Mouse (Mus musculus) heart, embryonic 14.5 days (tissue): Measurements from ENCODE around the gene Hoxb2. TPM values are rescaled to one million over a fixed set of nuclear protein-coding genes. Genes with fewer than 3 reads are reported as not detected.
A peak's percentile ranks its signal among the peaks of the same experiment; 100 is the strongest.

Source experiments
- ATAC-seq: fragments of 200-750 bp; cut with Nextera tagmentation; 2 replicates; pipeline ENCODE4 v1.8.0; 2017; ENCODE audit warnings: low read depth, moderate TSS enrichment; ENCODE audit not compliant: insufficient number of reproducible peaks, insufficient read depth, low FRiP score
- H3K27ac ChIP-seq, 2 experiments: fragments of 200-500 bp in 1 of 2; fragments of 300-500 bp in 1 of 2; sonication (generic) in 1 of 2; replicated peaks in 1 of 2; 2 replicates each; pipeline ENCODE4 v1.5.1; 2012 to 2014; ENCODE audit warnings: low read depth in 2 of 2, low read length in 2 of 2, control low read depth in 1 of 2, mild to moderate bottlenecking in 1 of 2, mixed read lengths in 1 of 2; ENCODE audit not compliant: control insufficient read depth in 1 of 2, insufficient read depth in 1 of 2
- H3K27me3 ChIP-seq: fragments of 300-500 bp; sonication (generic); 2 replicates; pipeline ENCODE4 v1.6.1; 2014; ENCODE audit warnings: mild to moderate bottlenecking, low read length, control low read depth; ENCODE audit not compliant: control insufficient read depth, insufficient read depth
- H3K36me3 ChIP-seq: fragments of 300-500 bp; sonication (generic); 2 replicates; pipeline ENCODE4 v1.6.1; 2014; ENCODE audit warnings: mild to moderate bottlenecking, control low read depth, low read length, mixed read lengths; ENCODE audit not compliant: control insufficient read depth, insufficient read depth
- H3K4me1 ChIP-seq, 2 experiments: fragments of 200-500 bp in 1 of 2; fragments of 300-500 bp in 1 of 2; sonication (generic) in 1 of 2; 2 replicates each; pipeline ENCODE4 v1.6.1; 2012 to 2014; ENCODE audit warnings: low read length in 2 of 2, control low read depth in 1 of 2, mixed read lengths in 1 of 2; ENCODE audit not compliant: control insufficient read depth in 2 of 2, insufficient read depth in 2 of 2
- H3K4me2 ChIP-seq: fragments of 300-500 bp; sonication (generic); 2 replicates; pipeline ENCODE4 v1.6.1; 2014; ENCODE audit warnings: mild to moderate bottlenecking, low read length
- H3K4me3 ChIP-seq, 2 experiments: fragments of 200-500 bp in 1 of 2; fragments of 300-500 bp in 1 of 2; sonication (generic) in 1 of 2; 2 replicates each; pipeline ENCODE4 v1.5.1; 2012 to 2014; ENCODE audit warnings: low read length in 2 of 2, mild to moderate bottlenecking in 2 of 2, control low read depth in 1 of 2, low read depth in 1 of 2, moderate library complexity in 1 of 2; ENCODE audit not compliant: control insufficient read depth in 1 of 2, insufficient read depth in 1 of 2
- H3K9ac ChIP-seq: fragments of 300-500 bp; sonication (generic); 2 replicates; pipeline ENCODE4 v1.6.1; 2014; ENCODE audit warnings: mild to moderate bottlenecking, low read length
- H3K9me3 ChIP-seq: fragments of 300-500 bp; sonication (generic); 2 replicates; pipeline ENCODE4 v1.6.1; 2016; ENCODE audit warnings: low read length, control low read depth; ENCODE audit not compliant: control insufficient read depth
- WGBS: fragments of 180-500 bp; shearing (Covaris S2); extraction: QIAGEN DNeasy Blood & Tissue Kit; methylation state at CpG from one replicate; pipeline ENCODE4 v1.1.7; 2014; 5-methylcytosine and 5-hydroxymethylcytosine counted together
- polyA plus RNA-seq: library from polyadenylated mRNA; unstranded; fragments of >200 nt; fragmentation: Nextera tagmentation; extraction: Ambion mirVana; gene quantifications from 2 replicates; pipeline ENCODE4 v1.2.1, GENCODE M21; 2014

Gene Hoxb2
- polyA plus RNA-seq, 1 experiment from 2014 or later: 2.9 TPM

- ATAC-seq: 0 out of 2 replicates have a peak, but pooled peaks have one; percentile 42
- H3K4me1 ChIP-seq: 0 out of 4 replicates have a peak, but pooled peaks cover 2 to 7% of the 10 kb centered on the region in 2 experiments
- H3K9ac ChIP-seq: peak within 1 kb of the TSS; percentile 66; the same call in 1 of the 2 replicates
- peak within 1 kb of the TSS; percentile 39 for H3K4me3 ChIP-seq
- H3K4me2 ChIP-seq: peak within 1 kb of the TSS; percentile 55
- H3K27me3 ChIP-seq: peaks cover 98% of the 10 kb centered on the region
- H3K9me3 ChIP-seq: no peaks in the 10 kb centered on the region
- H3K36me3 ChIP-seq: no peaks in the 10 kb centered on the region
- WGBS: 3% methylated on average over 28 of the region's 28 CpGs
- peak within 1 kb of the TSS in 1 of 2 experiments; percentile 57; a peak in 2 of 4 replicates for H3K27ac ChIP-seq
Observed at GRCm38 (mm10) chr11:96317608-96318367, 32.5 kb upstream of the Hoxb2 start, which contains the start of gene Hoxb4. Gene Hoxb4, plus strand, starts transcription at chr11:96318267.

GRCm38 (mm10) chr11:96318368-96319070, 31.8 kb upstream of the Hoxb2 start:
- H3K4me2 ChIP-seq: peak overlapping the region; percentile 55
- WGBS: under 1% methylated on average over 41 of the region's 45 CpGs
- 0 out of 4 replicates have a peak, but pooled peaks cover 2 to 7% of the 10 kb centered on the region in 2 experiments for H3K4me1 ChIP-seq
- H3K27me3 ChIP-seq: peaks cover 98% of the 10 kb centered on the region
- H3K36me3 ChIP-seq: no peaks in the 10 kb centered on the region
- ATAC-seq: peak; percentile 41; the same call in 1 of the 2 replicates
- H3K9me3 ChIP-seq: no peaks in the 10 kb centered on the region
- H3K4me3 ChIP-seq: peak overlapping the region; percentile 39
- peak overlapping the region in 1 of 2 experiments; percentile 57; a peak in 2 of 4 replicates for H3K27ac ChIP-seq
- H3K9ac ChIP-seq: peak overlapping the region; percentile 66; the same call in 1 of the 2 replicates

GRCm38 (mm10) chr11:96319071-96319902, 31.0 kb upstream of the Hoxb2 start:
- no peak; the same call in 1 of the 2 replicates for ATAC-seq
- no peaks in the 10 kb centered on the region for H3K9me3 ChIP-seq

GRCm38 (mm10) chr11:96319910-96320309, 30.4 kb upstream of the Hoxb2 start:
- under 1% methylated on average over 29 of the region's 29 CpGs for WGBS
- Histone ChIP-seq H3K9ac (peak overlapping the region; percentile 9; the same call in 1 of the 2 replicates), H3K9me3 (no peaks in the 10 kb centered on the region), H3K4me1 (0 out of 4 replicates have a peak, but pooled peaks cover 2 to 7% of the 10 kb centered on the region in 2 experiments), H3K27me3 (peaks cover 98% of the 10 kb centered on the region), H3K27ac (peak overlapping the region in 1 of 2 experiments; percentile 0; a peak in 1 of 4 replicates), H3K4me3 (peak overlapping the region; percentile 38 to 39), H3K4me2 (peak overlapping the region; percentile 55), H3K36me3 (no peaks in the 10 kb centered on the region)
- ATAC-seq: no peak

More at GRCm38 (mm10) chr11:96319071-96319902, 31.0 kb upstream of the Hoxb2 start:
- no peaks in the 10 kb centered on the region for H3K36me3 ChIP-seq
- H3K4me1 ChIP-seq: 0 out of 4 replicates have a peak, but pooled peaks cover 2 to 7% of the 10 kb centered on the region in 2 experiments
- peak overlapping the region; percentile 66; the same call in 1 of the 2 replicates for H3K9ac ChIP-seq
- WGBS: under 1% methylated on average over 32 of the region's 34 CpGs
- peaks cover 98% of the 10 kb centered on the region for H3K27me3 ChIP-seq
- H3K4me2 ChIP-seq: peak overlapping the region; percentile 55
- peak overlapping the region in 1 of 2 experiments; percentile 57; a peak in 2 of 4 replicates for H3K27ac ChIP-seq
- H3K4me3 ChIP-seq: peak overlapping the region; percentile 38 to 39

GRCm38 (mm10) chr11:96320688-96321087, 29.6 kb upstream of the Hoxb2 start:
- peaks cover 98% of the 10 kb centered on the region for H3K27me3 ChIP-seq
- no peak overlapping the region for H3K9ac ChIP-seq
- no peak overlapping the region for H3K27ac ChIP-seq
- 12% methylated on average over 17 of the region's 17 CpGs for WGBS
- H3K4me2 ChIP-seq: peak overlapping the region; percentile 55; the same call in 1 of the 2 replicates
- H3K9me3 ChIP-seq: no peaks in the 10 kb centered on the region
- no peaks in the 10 kb centered on the region for H3K36me3 ChIP-seq
- H3K4me1 ChIP-seq: 0 out of 4 replicates have a peak, but pooled peaks cover 2 to 7% of the 10 kb centered on the region in 2 experiments
- no peak overlapping the region for H3K4me3 ChIP-seq
- ATAC-seq: no peak

- H3K9ac ChIP-seq: no peak overlapping the region
- no peaks in the 10 kb centered on the region for H3K9me3 ChIP-seq
- H3K27me3 ChIP-seq: peaks cover 98% of the 10 kb centered on the region
- H3K27ac ChIP-seq: no peak overlapping the region
- H3K36me3 ChIP-seq: no peaks in the 10 kb centered on the region
- 40% methylated on average over 5 of the region's 5 CpGs for WGBS
- H3K4me1 ChIP-seq: 0 out of 4 replicates have a peak, but pooled peaks cover 2 to 7% of the 10 kb centered on the region in 2 experiments
- no peak overlapping the region for H3K4me3 ChIP-seq
- no peak for ATAC-seq
- H3K4me2 ChIP-seq: no peak overlapping the region
Observed at GRCm38 (mm10) chr11:96321846-96322245, 28.5 kb upstream of the Hoxb2 start.
